Mouse (Mus musculus) intestine, embryonic 16.5 days (tissue): ENCODE results near the gene Gm43951. TPM values are rescaled to one million over a fixed set of nuclear protein-coding genes. Genes with fewer than 3 reads are reported as not detected.

Source experiments
- ATAC-seq: fragments of 200-750 bp; cut with Nextera tagmentation; 2 replicates; pipeline ENCODE4 v1.8.0; 2017; ENCODE audit warnings: moderate TSS enrichment, moderate library complexity
- H3K27ac ChIP-seq: fragments of 300-500 bp; sonication (generic); 2 replicates; pipeline ENCODE4 v1.5.1; 2014; ENCODE audit warnings: mild to moderate bottlenecking, low read length
- H3K27me3 ChIP-seq: fragments of 300-500 bp; sonication (generic); replicated peaks from 2 replicates; pipeline ENCODE4 v1.6.1; 2014; ENCODE audit warnings: low read length, control low read depth, mixed read lengths; ENCODE audit not compliant: control insufficient read depth, insufficient read depth
- H3K36me3 ChIP-seq: fragments of 300-500 bp; sonication (generic); 2 replicates; pipeline ENCODE4 v1.6.1; 2014; ENCODE audit warnings: low read length, control low read depth; ENCODE audit not compliant: control insufficient read depth, insufficient read depth
- H3K4me1 ChIP-seq: fragments of 300-500 bp; sonication (generic); 2 replicates; pipeline ENCODE4 v1.6.1; 2014; ENCODE audit warnings: low read length, control low read depth, mixed read lengths; ENCODE audit not compliant: control insufficient read depth, insufficient read depth
- H3K4me2 ChIP-seq: fragments of 300-500 bp; sonication (generic); 2 replicates; pipeline ENCODE4 v1.6.1; 2014; ENCODE audit warnings: low read depth, low read length, control low read depth
- H3K4me3 ChIP-seq: fragments of 300-500 bp; sonication (generic); 2 replicates; pipeline ENCODE4 v1.5.1; 2014; ENCODE audit warnings: mild to moderate bottlenecking, low read length
- H3K9ac ChIP-seq: fragments of 300-500 bp; sonication (generic); 2 replicates; pipeline ENCODE4 v1.6.1; 2014; ENCODE audit warnings: low read depth, low read length
- H3K9me3 ChIP-seq: fragments of 300-500 bp; sonication (generic); 2 replicates; pipeline ENCODE4 v1.6.1; 2016; ENCODE audit warnings: low read length, control low read depth; ENCODE audit not compliant: control insufficient read depth
- WGBS: fragments of 180-500 bp; shearing (Covaris S2); extraction: QIAGEN DNeasy Blood & Tissue Kit; methylation state at CpG from one replicate; pipeline ENCODE4 v1.1.7; 2014; 5-methylcytosine and 5-hydroxymethylcytosine counted together
- polyA plus RNA-seq: library from polyadenylated mRNA; unstranded; fragments of >200 nt; fragmentation: Nextera tagmentation; extraction: Ambion mirVana; gene quantifications from 2 replicates; pipeline ENCODE4 v1.2.1, GENCODE M21; 2015

Gene Gm43951
- polyA plus RNA-seq, 1 experiment from 2014 or later: 0.06 TPM

GRCm38 (mm10) chr11:72207204-72207833, 679 bp upstream of the Gm43951 start, which contains the start of the genes 4933427D14Rik and Txndc17:
TSS of gene 4933427D14Rik (minus strand) at chr11:72207459.
TSS of gene Txndc17 (plus strand) at chr11:72207547.
- Histone ChIP-seq H3K36me3 (peaks cover 9% of the 10 kb centered on the region; the same call in 1 of the 2 replicates), H3K27ac (peak within 1 kb of the TSS; percentile 71), H3K9me3 (no peaks in the 10 kb centered on the region), H3K27me3 (no peaks in the 10 kb centered on the region), H3K4me3 (peak within 1 kb of the TSS; percentile 89), H3K4me1 (peaks cover 12% of the 10 kb centered on the region), H3K4me2 (peak within 1 kb of the TSS; percentile 93), H3K9ac (peak within 1 kb of the TSS; percentile 78)
- peak; percentile 96 for ATAC-seq
- under 1% methylated on average over 42 of the region's 42 CpGs for WGBS

- ATAC-seq: no peak
- Histone ChIP-seq H3K9me3 (no peaks in the 10 kb centered on the region), H3K4me1 (peaks cover 12% of the 10 kb centered on the region), H3K36me3 (0 out of 2 replicates have a peak, but pooled peaks cover under 1% of the 10 kb centered on the region), H3K27ac (no peak overlapping the region), H3K4me2 (no peak overlapping the region; the same call in 1 of the 2 replicates), H3K9ac (0 out of 2 replicates have a peak overlapping the region, but pooled peaks have one; percentile 78), H3K27me3 (no peaks in the 10 kb centered on the region), H3K4me3 (no peak overlapping the region)
- WGBS: 82% methylated on average over 6 of the region's 6 CpGs
Measured at GRCm38 (mm10) chr11:72205256-72205655, 1.4 kb downstream of the Gm43951 start.

- peaks cover 12% of the 10 kb centered on the region for H3K4me1 ChIP-seq
- no peak overlapping the region for H3K27ac ChIP-seq
- no peak for ATAC-seq
- H3K36me3 ChIP-seq: no peaks in the 10 kb centered on the region
- H3K9me3 ChIP-seq: no peaks in the 10 kb centered on the region
- WGBS: 77% methylated on average over 1 of the region's 1 CpGs
- no peaks in the 10 kb centered on the region for H3K27me3 ChIP-seq
- no peak overlapping the region for H3K4me3 ChIP-seq
- no peak overlapping the region for H3K9ac ChIP-seq
- no peak overlapping the region for H3K4me2 ChIP-seq
Measured at GRCm38 (mm10) chr11:72203440-72203839, 3.2 kb downstream of the Gm43951 start.

- no peak for ATAC-seq
- H3K9me3 ChIP-seq: no peaks in the 10 kb centered on the region
- no peak overlapping the region for H3K4me2 ChIP-seq
- no peak overlapping the region for H3K4me3 ChIP-seq
- no peaks in the 10 kb centered on the region for H3K27me3 ChIP-seq
- no peak overlapping the region for H3K9ac ChIP-seq
- 0 out of 2 replicates have a peak overlapping the region, but pooled peaks have one; percentile 3 for H3K27ac ChIP-seq
- WGBS: 86% methylated on average over 8 of the region's 8 CpGs
- H3K36me3 ChIP-seq: 0 out of 2 replicates have a peak, but pooled peaks cover 6% of the 10 kb centered on the region
- no peaks in the 10 kb centered on the region for H3K4me1 ChIP-seq
Measured at GRCm38 (mm10) chr11:72196506-72196905, 10.1 kb downstream of the Gm43951 start.

- no peaks in the 10 kb centered on the region for H3K4me1 ChIP-seq
- 85% methylated on average over 2 of the region's 2 CpGs for WGBS
- H3K36me3 ChIP-seq: 0 out of 2 replicates have a peak, but pooled peaks cover 8% of the 10 kb centered on the region
Measured at GRCm38 (mm10) chr11:72194259-72194658, 12.4 kb downstream of the Gm43951 start.

GRCm38 (mm10) chr11:72190857-72191256, 15.8 kb downstream of the Gm43951 start:
- Histone ChIP-seq H3K4me3 (no peak overlapping the region), H3K27me3 (no peaks in the 10 kb centered on the region), H3K4me1 (no peaks in the 10 kb centered on the region), H3K9ac (no peak overlapping the region), H3K4me2 (no peak overlapping the region), H3K27ac (no peak overlapping the region), H3K9me3 (no peaks in the 10 kb centered on the region), H3K36me3 (0 out of 2 replicates have a peak, but pooled peaks cover 8% of the 10 kb centered on the region)
- ATAC-seq: no peak
- 84% methylated on average over 1 of the region's 1 CpGs for WGBS

More at GRCm38 (mm10) chr11:72194259-72194658, 12.4 kb downstream of the Gm43951 start:
- no peak overlapping the region for H3K4me2 ChIP-seq
- no peak overlapping the region for H3K9ac ChIP-seq
- H3K27ac ChIP-seq: no peak overlapping the region
- H3K4me3 ChIP-seq: no peak overlapping the region
- no peaks in the 10 kb centered on the region for H3K27me3 ChIP-seq
- no peak for ATAC-seq
- no peaks in the 10 kb centered on the region for H3K9me3 ChIP-seq

GRCm38 (mm10) chr11:72184252-72184651, 22.4 kb downstream of the Gm43951 start:
- ATAC-seq: no peak
- H3K36me3 ChIP-seq: 0 out of 2 replicates have a peak, but pooled peaks cover 4% of the 10 kb centered on the region
- no peaks in the 10 kb centered on the region for H3K9me3 ChIP-seq
- H3K9ac ChIP-seq: no peak overlapping the region
- H3K27ac ChIP-seq: no peak overlapping the region
- no peaks in the 10 kb centered on the region for H3K27me3 ChIP-seq
- no peaks in the 10 kb centered on the region for H3K4me1 ChIP-seq
- no peak overlapping the region for H3K4me2 ChIP-seq
- WGBS: 68% methylated on average over 4 of the region's 4 CpGs
- H3K4me3 ChIP-seq: no peak overlapping the region

- H3K9ac ChIP-seq: no peak overlapping the region
- H3K36me3 ChIP-seq: no peaks in the 10 kb centered on the region
- 83% methylated on average over 4 of the region's 4 CpGs for WGBS
- no peak overlapping the region for H3K27ac ChIP-seq
- no peaks in the 10 kb centered on the region for H3K27me3 ChIP-seq
- H3K4me1 ChIP-seq: no peaks in the 10 kb centered on the region
- no peak overlapping the region for H3K4me3 ChIP-seq
- H3K9me3 ChIP-seq: no peaks in the 10 kb centered on the region
- ATAC-seq: no peak
- no peak overlapping the region for H3K4me2 ChIP-seq
Measured at GRCm38 (mm10) chr11:72181136-72181535, 25.5 kb downstream of the Gm43951 start.

- no peaks in the 10 kb centered on the region for H3K36me3 ChIP-seq
- H3K9me3 ChIP-seq: no peaks in the 10 kb centered on the region
- no peaks in the 10 kb centered on the region for H3K27me3 ChIP-seq
- WGBS: 89% methylated on average over 5 of the region's 5 CpGs
- H3K4me1 ChIP-seq: no peaks in the 10 kb centered on the region
- H3K4me3 ChIP-seq: no peak overlapping the region
- H3K9ac ChIP-seq: no peak overlapping the region
- H3K27ac ChIP-seq: no peak overlapping the region
- no peak overlapping the region for H3K4me2 ChIP-seq
- no peak for ATAC-seq
Measured at GRCm38 (mm10) chr11:72180556-72180955, 26.1 kb downstream of the Gm43951 start.
